Mouse (Mus musculus): ENCODE data around the gene Elovl5.
A peak's percentile ranks its signal among the peaks of the same experiment; 100 is the strongest.
"Not testable (repeated sequence)": the region's sequence is repeated elsewhere in the genome, so short reads cannot be mapped to it uniquely, and the experiment has no call there.

Gene Elovl5

DNA sequence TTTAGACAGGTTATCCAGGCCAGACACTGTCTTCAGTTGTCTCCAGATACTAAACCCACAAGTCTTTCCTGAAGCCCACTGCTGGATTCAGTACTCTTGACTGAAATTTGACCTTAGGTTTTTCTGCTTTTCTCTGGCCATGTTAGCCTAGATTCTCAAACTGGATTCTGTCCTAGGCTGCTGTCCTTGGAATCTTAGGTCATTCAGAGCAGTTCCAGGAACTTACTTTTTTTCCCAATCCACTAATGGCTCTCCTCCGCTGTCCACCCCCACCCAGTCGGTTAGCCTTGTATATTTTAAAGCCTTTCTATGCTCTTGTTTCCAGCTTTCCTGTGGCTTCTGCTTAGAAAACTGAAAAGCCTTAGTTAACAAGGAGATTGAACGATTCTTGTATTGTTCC, 37.8 kb downstream of the Elovl5 start:
- peak; percentile 17 for DNase-seq (ENCODE audit: low read depth, low spot score)

GRCm38 (mm10) chr9:77955511-77955910, 38.3 kb downstream of the Elovl5 start:
- no peak for DNase-seq (ENCODE audit: low read depth, low spot score)

- no peak for DNase-seq (ENCODE audit: low read depth, low spot score)
Observed at GRCm38 (mm10) chr9:77955964-77956363, 38.8 kb downstream of the Elovl5 start.

DNA sequence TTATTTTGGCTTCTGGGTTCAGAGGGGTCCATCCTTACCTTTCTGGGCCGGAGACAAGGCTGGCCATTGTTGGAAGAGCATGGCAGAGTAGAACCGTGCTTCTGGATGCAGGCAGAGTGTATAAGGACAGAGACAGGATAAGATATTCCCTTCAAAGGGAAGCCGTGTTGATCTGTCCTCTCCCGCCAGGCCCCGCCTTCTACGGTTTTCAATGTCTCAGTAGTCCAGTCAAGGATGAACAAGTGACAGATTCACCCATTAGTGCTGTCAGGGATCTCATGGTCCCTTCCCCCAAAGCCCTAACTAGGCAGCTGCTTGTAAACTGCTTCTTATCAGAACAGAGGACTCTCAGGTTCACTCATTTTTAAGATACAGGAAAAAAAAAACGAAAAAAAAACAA, 41.2 kb downstream of the Elovl5 start:
- no peak for DNase-seq (ENCODE audit: low read depth, low spot score)

DNA sequence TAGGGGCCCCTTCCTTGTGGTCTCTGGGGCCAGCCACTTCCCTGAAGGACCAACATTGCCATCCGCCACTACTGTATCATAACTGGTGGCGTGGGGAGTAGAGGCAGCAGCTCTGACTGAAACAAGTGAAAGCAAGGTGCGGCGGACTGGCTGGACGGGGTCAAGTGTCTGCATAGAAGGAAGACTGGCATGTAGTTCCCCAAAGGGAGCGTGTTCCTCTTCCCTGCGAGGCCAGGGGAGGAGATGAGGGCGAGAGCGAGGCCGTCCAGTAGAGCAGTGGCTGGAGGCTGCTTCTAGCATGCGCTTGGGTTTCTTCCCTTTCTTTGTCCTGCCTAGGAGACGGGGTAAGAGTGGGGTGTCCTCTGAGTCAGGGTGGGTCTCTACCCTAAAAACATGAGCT, 42.6 kb downstream of the Elovl5 start:
- DNase-seq (ENCODE audit: low read depth, low spot score) = no peak

- DNase-seq (ENCODE audit: low read depth, low spot score) = no peak
Observed at GRCm38 (mm10) chr9:77961350-77961749, 44.2 kb downstream of the Elovl5 start.

DNA sequence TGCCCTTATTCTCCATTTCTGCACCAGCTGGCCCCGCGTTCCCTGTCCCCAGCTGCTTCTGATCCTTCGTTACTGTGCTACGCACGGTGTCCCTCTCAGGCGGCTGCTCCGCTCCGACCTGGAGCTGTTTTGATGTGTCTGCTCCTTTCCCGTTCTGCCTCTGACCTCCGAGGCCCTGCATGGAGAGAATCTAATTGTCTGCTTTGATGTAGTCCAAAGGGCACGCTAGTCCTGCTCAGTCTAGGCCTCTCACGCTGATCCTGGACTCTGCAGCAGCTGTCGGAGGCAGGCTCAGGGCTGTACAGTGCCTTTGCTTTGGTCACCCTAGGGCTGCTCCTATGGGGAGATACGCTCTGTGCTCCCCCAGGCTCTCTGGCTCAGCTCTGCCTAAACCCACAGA, 46.9 kb downstream of the Elovl5 start:
- no peak for DNase-seq (ENCODE audit: low read depth, low spot score)

- DNase-seq (ENCODE audit: low read depth, low spot score) = no peak
Observed at GRCm38 (mm10) chr9:77965287-77965686, 48.1 kb downstream of the Elovl5 start.

- no peak for DNase-seq (ENCODE audit: low read depth, low spot score)
Observed at GRCm38 (mm10) chr9:77965768-77966552, 48.8 kb downstream of the Elovl5 start.

DNA sequence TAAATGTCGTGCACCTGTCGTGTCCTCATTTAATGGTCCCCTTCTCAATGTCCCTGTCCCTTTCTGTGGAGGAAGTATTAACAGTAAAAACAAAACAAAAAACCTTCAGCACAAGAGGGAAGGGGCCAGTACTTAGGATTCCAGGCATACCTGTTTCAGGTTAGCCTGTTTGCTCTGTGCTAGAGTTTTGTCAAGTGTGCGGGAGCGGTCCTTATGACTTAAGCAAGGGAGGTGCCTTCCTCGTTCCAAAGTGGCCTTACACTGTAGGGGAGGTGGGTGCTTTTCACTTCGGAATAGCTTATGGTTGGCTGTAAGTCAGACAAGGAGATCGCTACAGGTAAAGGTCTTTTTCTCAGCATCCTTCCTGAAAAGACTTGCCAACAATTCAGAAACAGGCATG, 49.7 kb downstream of the Elovl5 start:
- DNase-seq (ENCODE audit: low read depth, low spot score) = no peak

DNA sequence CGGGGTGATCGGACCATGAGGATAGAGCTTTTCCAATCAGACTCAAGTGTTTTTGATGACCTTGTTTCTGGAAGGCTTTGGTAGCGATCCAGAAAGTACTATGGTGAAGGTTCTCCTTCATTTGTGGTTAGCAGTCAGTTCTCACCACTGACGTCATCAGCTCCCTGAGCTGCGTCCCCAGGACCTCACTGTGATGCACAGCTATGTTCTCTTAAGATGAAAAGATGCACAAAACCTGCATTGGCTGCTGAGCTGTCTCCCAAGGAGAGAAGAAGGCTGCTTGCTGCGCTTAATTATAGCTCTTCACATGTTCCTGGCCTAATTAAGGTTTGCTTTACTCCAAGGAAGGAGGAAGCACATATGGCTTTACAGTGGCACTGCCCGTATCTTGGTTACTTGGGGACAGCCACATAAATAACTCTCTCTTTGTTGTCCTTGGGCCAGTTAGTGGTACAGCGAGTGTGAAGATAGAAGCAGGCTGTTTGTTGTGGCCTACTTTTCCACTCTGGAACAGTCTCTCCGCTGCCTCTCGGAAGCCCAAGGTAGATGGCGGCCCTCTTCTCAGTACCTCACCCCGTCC, 50.5 kb downstream of the Elovl5 start:
- no peak for DNase-seq (ENCODE audit: low read depth, low spot score)

GRCm38 (mm10) chr9:77969192-77969953, 52.2 kb downstream of the Elovl5 start:
- no peak for DNase-seq (ENCODE audit: low read depth, low spot score)

DNA sequence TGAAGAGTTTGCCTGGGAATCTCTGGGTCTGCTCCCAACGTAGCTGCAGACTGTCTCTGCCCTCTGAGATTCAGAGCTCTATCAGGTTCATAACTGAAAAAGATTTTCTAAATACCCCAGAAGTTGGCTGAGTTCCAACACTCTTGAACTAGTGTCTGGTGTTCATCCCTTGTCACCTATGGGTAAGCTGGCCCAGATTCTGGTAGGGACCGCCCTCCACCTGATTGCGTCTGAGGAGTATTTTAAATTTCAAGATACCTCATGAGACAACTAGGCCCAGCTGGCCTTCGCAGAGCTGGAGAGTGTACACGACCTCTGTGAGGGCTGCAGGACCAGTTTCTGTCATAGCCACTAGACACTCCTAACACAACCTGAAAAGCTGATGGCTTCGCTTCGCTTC, 61.8 kb downstream of the Elovl5 start:
- DNase-seq (ENCODE audit: low read depth, low spot score) = no peak

DNA sequence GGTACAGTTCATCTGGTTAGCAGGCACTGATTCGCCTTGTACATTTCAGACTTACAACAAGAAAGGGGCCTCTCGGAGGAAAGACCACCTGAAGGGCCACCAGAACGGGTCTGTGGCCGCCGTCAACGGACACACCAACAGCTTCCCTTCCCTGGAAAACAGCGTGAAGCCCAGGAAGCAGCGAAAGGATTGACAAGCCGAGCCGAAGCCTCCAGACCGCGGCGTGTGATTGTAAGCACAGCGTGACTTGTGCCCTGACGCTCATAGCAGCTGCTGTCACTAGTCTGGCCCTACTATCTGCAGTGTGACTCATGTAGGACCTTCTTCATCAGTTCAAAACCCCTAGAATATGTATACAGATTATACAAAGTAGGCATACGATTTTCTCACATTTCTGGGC, 65.5 kb downstream of the Elovl5 start:
- no peak for DNase-seq (ENCODE audit: low read depth, low spot score)

GRCm38 (mm10) chr9:77983521-77983920, 66.4 kb downstream of the Elovl5 start:
- no peak for DNase-seq (ENCODE audit: low read depth, low spot score)

DNA sequence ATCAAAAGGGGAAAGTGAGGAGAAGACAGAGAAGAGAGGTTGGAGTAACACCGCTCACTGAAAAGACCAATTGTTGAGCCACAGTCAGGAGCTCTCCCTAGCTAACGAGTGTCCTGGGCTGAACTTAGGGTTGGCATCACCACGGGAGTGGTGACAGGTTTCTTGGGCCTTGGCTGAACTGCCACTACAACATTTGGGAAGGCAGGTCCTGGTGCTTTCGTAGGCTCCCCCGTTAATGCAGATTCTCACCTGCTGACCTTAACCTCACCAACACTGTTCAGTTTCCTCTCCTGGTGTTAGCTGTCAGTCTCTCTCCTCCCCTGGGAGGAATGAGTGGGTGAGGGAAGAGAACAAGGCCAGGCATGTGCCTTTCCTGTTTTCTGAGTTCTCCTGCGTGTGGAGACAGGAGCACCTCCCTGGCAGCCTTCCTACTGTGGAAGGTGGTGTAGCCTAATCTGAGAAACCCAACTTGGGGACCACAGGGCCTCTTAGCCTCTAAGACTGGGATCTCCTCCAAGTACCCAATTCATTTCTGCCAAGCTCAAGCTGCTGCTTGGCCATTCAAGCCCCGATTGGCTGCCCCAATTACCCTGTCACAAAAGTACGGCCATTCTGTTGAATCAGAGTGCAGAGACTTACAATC, 69.1 kb downstream of the Elovl5 start:
- no peak for DNase-seq (ENCODE audit: low read depth, low spot score)

GRCm38 (mm10) chr9:77989626-77990025, 72.5 kb downstream of the Elovl5 start:
- no peak for DNase-seq (ENCODE audit: low read depth, low spot score)

- DNase-seq (ENCODE audit: low read depth, low spot score) = no peak
Observed at GRCm38 (mm10) chr9:77990278-77990677, 73.1 kb downstream of the Elovl5 start.

GRCm38 (mm10) chr9:77991650-77992049, 74.5 kb downstream of the Elovl5 start:
- no peak for DNase-seq (ENCODE audit: low read depth, low spot score)

GRCm38 (mm10) chr9:77992276-77992675, 75.1 kb downstream of the Elovl5 start:
- no peak for DNase-seq (ENCODE audit: low read depth, low spot score)

DNA sequence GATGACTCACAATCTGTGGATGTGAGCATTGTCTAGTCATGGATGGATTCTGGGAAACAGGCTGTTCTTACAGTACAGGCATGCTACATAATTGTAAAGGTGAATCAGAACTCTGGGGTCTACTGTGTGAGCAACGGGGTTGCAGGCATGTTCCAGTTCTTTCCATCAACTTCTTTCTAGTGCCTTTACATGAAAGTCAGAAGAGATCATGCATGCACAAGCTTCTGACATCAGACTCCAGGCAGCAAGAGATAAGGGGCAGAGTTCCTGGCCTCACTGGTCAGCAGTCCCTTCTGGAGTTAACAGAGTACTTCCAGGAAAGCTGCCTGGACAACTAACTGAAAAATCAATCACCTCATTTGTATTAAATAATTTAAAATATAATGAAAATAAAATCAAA, 75.9 kb downstream of the Elovl5 start:
- no peak for DNase-seq (ENCODE audit: low read depth, low spot score)

- not testable (repeated sequence) for DNase-seq (ENCODE audit: low read depth, low spot score)
Observed at GRCm38 (mm10) chr9:77993538-77994255, 76.5 kb downstream of the Elovl5 start.
